Mouse (Mus musculus): ENCODE results near the gene Calcoco1. TPM values are rescaled to one million over a fixed set of nuclear protein-coding genes. Genes with fewer than 3 reads are reported as not detected.
A peak's percentile ranks its signal among the peaks of the same experiment; 100 is the strongest.

The Calcoco1 gene
- polyA plus RNA-seq, 1 experiment from 2014 or later: 55.1 TPM

DNA sequence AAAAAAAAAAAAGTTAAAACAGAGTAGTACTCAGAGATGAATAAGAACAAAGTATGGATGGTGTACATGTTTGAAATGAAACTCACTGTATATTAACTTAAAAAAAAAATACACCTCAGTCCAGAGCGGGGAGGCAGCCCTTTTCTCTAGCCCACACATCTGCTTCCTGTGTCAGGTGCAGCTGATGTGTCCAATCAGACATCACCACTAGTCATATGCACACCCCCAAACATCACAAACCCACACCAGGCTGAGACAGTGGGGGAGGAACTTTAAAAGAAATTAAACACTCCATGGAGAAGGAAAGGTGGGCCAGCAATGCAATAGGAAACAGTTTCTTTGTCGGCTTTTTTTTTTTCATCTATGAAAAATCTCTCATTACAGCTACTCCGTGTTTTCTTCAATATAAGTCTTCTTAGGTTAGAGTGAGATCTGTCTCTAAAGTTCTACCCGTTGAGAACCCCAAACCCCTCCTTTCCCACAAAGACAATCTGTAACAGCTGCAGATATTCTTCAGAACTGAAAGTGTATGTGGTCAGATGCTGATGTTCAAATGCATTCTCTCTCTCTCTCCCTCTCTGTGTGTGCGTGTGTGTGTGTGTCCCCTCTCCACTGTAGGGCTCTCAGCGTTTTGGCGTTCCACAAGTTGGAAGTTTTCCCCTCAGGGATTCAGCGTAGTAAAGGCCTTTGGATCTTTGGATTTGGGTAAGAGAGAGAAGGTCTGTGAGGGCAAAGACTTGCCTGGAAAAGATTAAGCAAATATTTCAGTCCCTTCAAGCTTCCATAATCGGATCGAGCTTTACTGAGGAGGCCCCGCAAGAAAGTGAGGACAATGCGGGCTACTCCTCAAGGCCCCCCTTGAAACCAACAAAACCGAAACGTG is 721 bp downstream of the Calcoco1 start:
- ATAC-seq (ENCODE audit: insufficient number of reproducible peaks, low FRiP score): no peak; the same call in 1 of the 2 replicates
- H3K27ac ChIP-seq (ENCODE audit: poor library complexity, severe bottlenecking): no peak overlapping the region
- WGBS: 19% methylated on average over 14 of the region's 14 CpGs
- H3K4me3 ChIP-seq: peak overlapping the region; percentile 74
- H3K4me2 ChIP-seq: peak overlapping the region; percentile 86
- H3K36me3 ChIP-seq: peaks cover 25% of the 10 kb centered on the region
- peak overlapping the region; percentile 72 for H3K9ac ChIP-seq
- H3K9me3 ChIP-seq (replicated peaks): no peaks in the 10 kb centered on the region
- H3K4me1 ChIP-seq (replicated peaks): peaks cover 23% of the 10 kb centered on the region
- no peaks in the 10 kb centered on the region; the same call in 1 of the 2 replicates for H3K27me3 ChIP-seq (replicated peaks)

GRCm38 (mm10) chr15:102716132-102716531 is 5.8 kb downstream of the Calcoco1 start:
- Histone ChIP-seq H3K9me3 (replicated peaks) (no peaks in the 10 kb centered on the region), H3K27me3 (replicated peaks) (no peaks in the 10 kb centered on the region), H3K27ac (ENCODE audit: poor library complexity, severe bottlenecking) (0 out of 2 replicates have a peak overlapping the region, but pooled peaks have one; percentile 5), H3K36me3 (peaks cover 73% of the 10 kb centered on the region), H3K4me3 (no peak overlapping the region), H3K4me1 (replicated peaks) (peaks cover 23% of the 10 kb centered on the region), H3K4me2 (no peak overlapping the region), H3K9ac (no peak overlapping the region; the same call in 1 of the 2 replicates)
- 58% methylated on average over 12 of the region's 12 CpGs for WGBS
- ATAC-seq (ENCODE audit: insufficient number of reproducible peaks, low FRiP score): 0 out of 2 replicates have a peak, but pooled peaks have one; percentile 35

- H3K9ac ChIP-seq: no peak overlapping the region
- no peaks in the 10 kb centered on the region for H3K9me3 ChIP-seq (replicated peaks)
- H3K4me1 ChIP-seq (replicated peaks): no peaks in the 10 kb centered on the region
- 70% methylated on average over 6 of the region's 6 CpGs for WGBS
- no peak for ATAC-seq (ENCODE audit: insufficient number of reproducible peaks, low FRiP score)
- H3K27ac ChIP-seq (ENCODE audit: poor library complexity, severe bottlenecking): no peak overlapping the region
- H3K4me2 ChIP-seq: no peak overlapping the region
- H3K36me3 ChIP-seq: peaks cover 63% of the 10 kb centered on the region
- no peak overlapping the region for H3K4me3 ChIP-seq
- no peaks in the 10 kb centered on the region for H3K27me3 ChIP-seq (replicated peaks)
Observed at GRCm38 (mm10) chr15:102707736-102708269, 14.2 kb downstream of the Calcoco1 start.

DNA sequence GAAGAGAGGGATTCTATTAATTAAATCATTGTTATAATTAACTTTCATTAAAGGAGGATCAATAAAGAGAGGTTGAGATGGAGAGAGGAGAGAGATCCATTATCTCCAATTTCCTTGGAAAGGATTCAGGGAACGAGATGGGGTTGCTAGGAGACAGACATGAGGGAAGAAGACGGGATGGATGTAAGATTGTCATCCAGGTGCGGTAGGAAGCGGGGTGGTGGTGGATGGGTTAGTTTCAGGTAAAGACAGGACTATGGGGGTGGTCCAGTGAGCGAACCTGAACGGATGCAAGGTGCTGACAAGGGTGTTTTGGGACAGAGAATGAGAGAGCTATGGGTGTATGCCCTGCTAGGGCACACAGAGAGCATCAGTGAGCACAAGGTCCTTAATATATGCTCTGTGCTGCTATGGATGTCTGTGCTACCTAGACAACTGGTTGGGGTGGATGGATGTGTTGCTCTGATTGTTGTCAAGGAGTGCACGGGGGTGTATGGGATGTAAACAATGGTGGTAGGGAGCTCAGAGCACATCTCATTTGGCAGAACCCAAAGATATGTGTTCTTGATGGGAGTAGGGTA is 16.0 kb downstream of the Calcoco1 start:
- Histone ChIP-seq H3K36me3 (peaks cover 47% of the 10 kb centered on the region), H3K9ac (no peak overlapping the region), H3K27ac (ENCODE audit: poor library complexity, severe bottlenecking) (no peak overlapping the region), H3K27me3 (replicated peaks) (no peaks in the 10 kb centered on the region), H3K4me2 (no peak overlapping the region), H3K9me3 (replicated peaks) (no peaks in the 10 kb centered on the region), H3K4me1 (replicated peaks) (no peaks in the 10 kb centered on the region), H3K4me3 (no peak overlapping the region)
- 76% methylated on average over 7 of the region's 7 CpGs for WGBS
- ATAC-seq (ENCODE audit: insufficient number of reproducible peaks, low FRiP score): no peak

DNA sequence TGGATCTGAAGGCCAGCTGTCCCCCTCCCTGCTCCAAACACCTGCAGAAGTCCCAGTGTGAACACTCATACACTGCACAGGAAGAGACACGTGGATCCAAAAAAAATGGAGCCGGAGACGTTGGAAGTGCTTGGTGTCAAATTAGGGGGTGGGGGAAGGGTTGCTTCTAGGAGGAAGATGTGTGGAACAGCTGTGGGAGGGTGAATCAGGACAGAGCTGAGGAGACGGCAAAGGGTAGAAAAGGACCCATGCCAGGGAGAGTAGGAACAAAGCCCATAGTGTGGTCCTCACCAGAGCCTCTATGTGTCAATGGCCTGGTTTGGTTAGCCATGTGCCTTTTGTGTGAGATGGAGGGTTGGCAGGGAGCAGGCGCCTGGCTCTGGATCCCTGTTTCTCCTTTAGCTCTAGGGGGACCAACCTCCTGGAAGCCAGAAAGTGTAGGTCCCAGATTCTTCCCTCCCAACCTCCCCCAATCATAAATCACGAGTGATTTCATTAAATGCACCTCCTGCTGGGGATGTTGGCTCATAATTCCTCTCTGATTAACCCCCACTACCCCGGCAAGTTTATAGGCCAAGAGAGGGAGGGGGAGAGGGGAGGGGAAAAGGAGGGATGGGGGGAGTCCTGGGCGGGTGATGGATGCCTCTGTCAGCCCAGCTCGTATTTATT is 16.6 kb downstream of the Calcoco1 start:
- no peaks in the 10 kb centered on the region for H3K4me1 ChIP-seq (replicated peaks)
- WGBS: 57% methylated on average over 9 of the region's 9 CpGs
- H3K9ac ChIP-seq: no peak overlapping the region
- no peaks in the 10 kb centered on the region for H3K9me3 ChIP-seq (replicated peaks)
- peaks cover 40% of the 10 kb centered on the region for H3K36me3 ChIP-seq
- H3K4me3 ChIP-seq: no peak overlapping the region
- H3K4me2 ChIP-seq: no peak overlapping the region
- ATAC-seq (ENCODE audit: insufficient number of reproducible peaks, low FRiP score): no peak
- H3K27ac ChIP-seq (ENCODE audit: poor library complexity, severe bottlenecking): no peak overlapping the region
- peaks cover 2% of the 10 kb centered on the region for H3K27me3 ChIP-seq (replicated peaks)

DNA sequence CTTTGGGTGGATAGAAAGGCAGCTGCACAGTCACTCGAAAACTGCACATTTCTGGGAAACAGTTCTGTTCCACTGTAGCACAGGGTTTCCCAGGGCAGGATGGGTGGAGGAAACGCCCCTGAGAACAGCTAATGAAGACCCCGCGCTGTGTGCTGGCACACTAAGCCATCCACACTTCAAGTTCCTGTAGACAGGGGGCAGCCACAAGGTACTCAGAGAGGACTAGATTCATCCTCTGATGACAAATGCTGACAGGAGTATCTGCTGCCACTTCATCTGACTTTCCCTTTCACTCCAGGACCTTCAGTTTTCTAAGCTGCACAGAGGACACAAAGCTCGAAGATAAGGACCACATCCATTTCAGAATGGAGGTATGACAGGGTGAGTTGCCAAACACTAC is 17.2 kb downstream of the Calcoco1 start:
- H3K27me3 ChIP-seq (replicated peaks): peaks cover 5% of the 10 kb centered on the region
- ATAC-seq (ENCODE audit: insufficient number of reproducible peaks, low FRiP score): no peak
- H3K27ac ChIP-seq (ENCODE audit: poor library complexity, severe bottlenecking): no peak overlapping the region
- peaks cover 35% of the 10 kb centered on the region for H3K36me3 ChIP-seq
- 61% methylated on average over 5 of the region's 5 CpGs for WGBS
- H3K4me1 ChIP-seq (replicated peaks): no peaks in the 10 kb centered on the region
- no peak overlapping the region for H3K9ac ChIP-seq
- H3K4me3 ChIP-seq: no peak overlapping the region
- H3K9me3 ChIP-seq (replicated peaks): no peaks in the 10 kb centered on the region
- H3K4me2 ChIP-seq: no peak overlapping the region

DNA sequence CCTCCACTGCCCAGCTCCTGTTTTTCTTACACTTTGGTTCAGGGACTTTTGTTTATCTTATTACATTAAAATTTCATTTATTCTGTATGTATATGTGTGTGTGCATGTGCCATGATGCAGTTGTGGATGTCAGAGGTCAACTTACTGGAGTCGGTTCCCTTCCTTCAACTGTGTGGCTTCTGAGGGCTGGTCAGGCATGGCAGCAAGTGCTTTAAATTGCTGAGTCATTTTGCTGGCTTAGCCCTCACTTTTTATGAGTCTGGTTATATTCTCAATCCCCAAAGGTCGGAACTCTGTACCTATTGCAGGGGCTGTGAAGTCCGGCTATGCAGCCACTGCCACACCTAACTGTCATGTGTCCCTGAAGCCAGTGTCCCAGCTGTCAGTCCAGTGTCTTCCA is 19.0 kb downstream of the Calcoco1 start:
- peaks cover 19% of the 10 kb centered on the region for H3K27me3 ChIP-seq (replicated peaks)
- H3K4me3 ChIP-seq: no peak overlapping the region
- H3K9ac ChIP-seq: no peak overlapping the region
- no peaks in the 10 kb centered on the region for H3K9me3 ChIP-seq (replicated peaks)
- no peak for ATAC-seq (ENCODE audit: insufficient number of reproducible peaks, low FRiP score)
- 86% methylated on average over 3 of the region's 3 CpGs for WGBS
- H3K36me3 ChIP-seq: peaks cover 16% of the 10 kb centered on the region
- H3K4me2 ChIP-seq: no peak overlapping the region
- no peak overlapping the region for H3K27ac ChIP-seq (ENCODE audit: poor library complexity, severe bottlenecking)
- H3K4me1 ChIP-seq (replicated peaks): no peaks in the 10 kb centered on the region

- Histone ChIP-seq H3K4me2 (no peak overlapping the region), H3K9me3 (replicated peaks) (no peaks in the 10 kb centered on the region), H3K36me3 (no peaks in the 10 kb centered on the region), H3K27ac (ENCODE audit: poor library complexity, severe bottlenecking) (no peak overlapping the region), H3K4me1 (replicated peaks) (peaks cover 8% of the 10 kb centered on the region), H3K4me3 (no peak overlapping the region), H3K27me3 (replicated peaks) (peaks cover 67% of the 10 kb centered on the region), H3K9ac (no peak overlapping the region)
- no peak for ATAC-seq (ENCODE audit: insufficient number of reproducible peaks, low FRiP score)
- WGBS: under 1% methylated on average over 11 of the region's 11 CpGs
Observed at GRCm38 (mm10) chr15:102698193-102698592, 23.8 kb downstream of the Calcoco1 start.

GRCm38 (mm10) chr15:102696899-102697298 is 25.1 kb downstream of the Calcoco1 start:
- H3K4me1 ChIP-seq (replicated peaks): peaks cover 17% of the 10 kb centered on the region
- no peaks in the 10 kb centered on the region for H3K9me3 ChIP-seq (replicated peaks)
- 44% methylated on average over 3 of the region's 3 CpGs for WGBS
- H3K36me3 ChIP-seq: no peaks in the 10 kb centered on the region
- H3K4me2 ChIP-seq: no peak overlapping the region
- H3K27ac ChIP-seq (ENCODE audit: poor library complexity, severe bottlenecking): no peak overlapping the region
- ATAC-seq (ENCODE audit: insufficient number of reproducible peaks, low FRiP score): no peak
- no peak overlapping the region for H3K9ac ChIP-seq
- peaks cover 78% of the 10 kb centered on the region for H3K27me3 ChIP-seq (replicated peaks)
- H3K4me3 ChIP-seq: no peak overlapping the region

- peak overlapping the region; percentile 93 for H3K4me2 ChIP-seq
- peaks cover 17% of the 10 kb centered on the region for H3K4me1 ChIP-seq (replicated peaks)
- no peaks in the 10 kb centered on the region for H3K36me3 ChIP-seq
- no peak overlapping the region for H3K27ac ChIP-seq (ENCODE audit: poor library complexity, severe bottlenecking)
- no peaks in the 10 kb centered on the region for H3K9me3 ChIP-seq (replicated peaks)
- H3K9ac ChIP-seq: no peak overlapping the region
- under 1% methylated on average over 11 of the region's 11 CpGs for WGBS
- peak overlapping the region; percentile 58 for H3K4me3 ChIP-seq
- 0 out of 2 replicates have a peak, but pooled peaks have one; percentile 51 for ATAC-seq (ENCODE audit: insufficient number of reproducible peaks, low FRiP score)
- H3K27me3 ChIP-seq (replicated peaks): peaks cover 85% of the 10 kb centered on the region
Observed at GRCm38 (mm10) chr15:102693600-102693999, 28.4 kb downstream of the Calcoco1 start.

DNA sequence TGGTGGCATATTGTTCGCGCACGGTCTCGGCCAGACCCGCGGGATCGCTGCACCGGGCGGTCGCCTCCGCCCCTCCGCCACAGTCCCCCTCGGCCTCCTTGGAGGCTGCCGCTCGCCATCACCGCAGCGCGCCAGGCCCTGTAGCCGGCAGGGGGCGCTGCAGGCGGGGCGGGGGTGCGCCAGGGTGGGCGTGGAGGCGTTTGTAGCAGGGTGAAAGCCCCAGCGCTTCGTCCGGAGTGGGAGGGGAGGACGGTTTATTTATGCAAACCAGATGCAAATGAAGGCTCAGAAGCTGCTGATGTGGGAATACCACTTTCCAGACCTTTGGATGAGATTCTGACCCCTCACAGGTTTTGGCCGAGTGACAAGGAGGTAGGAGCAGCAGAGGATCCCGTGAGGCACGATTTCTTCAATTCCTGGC is 29.0 kb downstream of the Calcoco1 start:
- Histone ChIP-seq H3K4me3 (peak overlapping the region; percentile 58), H3K27me3 (replicated peaks) (peaks cover 82% of the 10 kb centered on the region), H3K9me3 (replicated peaks) (no peaks in the 10 kb centered on the region), H3K4me2 (peak overlapping the region; percentile 93), H3K9ac (peak overlapping the region; percentile 55), H3K36me3 (no peaks in the 10 kb centered on the region), H3K4me1 (replicated peaks) (peaks cover 17% of the 10 kb centered on the region), H3K27ac (ENCODE audit: poor library complexity, severe bottlenecking) (no peak overlapping the region)
- ATAC-seq (ENCODE audit: insufficient number of reproducible peaks, low FRiP score): peak; percentile 45; the same call in 1 of the 2 replicates
- under 1% methylated on average over 32 of the region's 32 CpGs for WGBS

Data from heart, embryonic 12.5 days (tissue).